Mouse (Mus musculus): ENCODE measurements at regions not wholly inside any gene's neighbourhood (a gene's known extent, or its start where the extent isn't known, plus 50 kb on each side); places are given as distances from the start of the nearest gene placed in this dataset.
A peak's percentile ranks its signal among the peaks of the same experiment; 100 is the strongest.
"Not testable (repeated sequence)": the region's sequence is repeated elsewhere in the genome, so short reads cannot be mapped to it uniquely, and the experiment has no call there.

GRCm38 (mm10) chr1:177345540-177345939, 87.5 kb upstream of the Akt3 start:
- Histone ChIP-seq H3K9me3 (no peaks in the 10 kb centered on the region), H3K27ac (no peak overlapping the region), H3K4me1 (no peaks in the 10 kb centered on the region), H3K4me3 (no peak overlapping the region), H3K36me3 (no peaks in the 10 kb centered on the region), H3K27me3 (ENCODE audit: insufficient read depth, poor library complexity, severe bottlenecking) (no peaks in the 10 kb centered on the region)
- DNase-seq (ENCODE audit: low spot score), result no peak
- 83% methylated on average over 6 of the region's 6 CpGs for WGBS

- Histone ChIP-seq H3K9me3 (no peaks in the 10 kb centered on the region), H3K4me3 (no peak overlapping the region), H3K27ac (no peak overlapping the region), H3K36me3 (no peaks in the 10 kb centered on the region), H3K4me1 (0 out of 2 replicates have a peak, but pooled peaks cover under 1% of the 10 kb centered on the region), H3K27me3 (ENCODE audit: insufficient read depth, poor library complexity, severe bottlenecking) (no peaks in the 10 kb centered on the region)
- no peak for DNase-seq (ENCODE audit: low spot score)
- WGBS, result 87% methylated on average over 4 of the region's 4 CpGs
These were observed 85.9 kb upstream of the Akt3 start for GRCm38 (mm10) chr1:177343949-177344348.

GRCm38 (mm10) chr1:177343121-177343520, 85.1 kb upstream of the Akt3 start:
- 0 out of 2 replicates have a peak, but pooled peaks cover 9% of the 10 kb centered on the region for H3K4me1 ChIP-seq

GRCm38 (mm10) chr1:177340232-177340631, 82.2 kb upstream of the Akt3 start:
- WGBS, result 72% methylated on average over 3 of the region's 3 CpGs
- DNase-seq (ENCODE audit: low spot score), result no peak
- Histone ChIP-seq H3K4me1 (0 out of 2 replicates have a peak, but pooled peaks cover 9% of the 10 kb centered on the region), H3K36me3 (no peaks in the 10 kb centered on the region), H3K27ac (no peak overlapping the region), H3K9me3 (no peaks in the 10 kb centered on the region), H3K27me3 (ENCODE audit: insufficient read depth, poor library complexity, severe bottlenecking) (no peaks in the 10 kb centered on the region), H3K4me3 (no peak overlapping the region)

More at GRCm38 (mm10) chr1:177343121-177343520, 85.1 kb upstream of the Akt3 start:
- no peaks in the 10 kb centered on the region for H3K36me3 ChIP-seq
- 69% methylated on average over 6 of the region's 6 CpGs for WGBS
- no peak overlapping the region for H3K27ac ChIP-seq
- no peak overlapping the region for H3K4me3 ChIP-seq
- no peaks in the 10 kb centered on the region for H3K27me3 ChIP-seq (ENCODE audit: insufficient read depth, poor library complexity, severe bottlenecking)
- no peaks in the 10 kb centered on the region for H3K9me3 ChIP-seq
- DNase-seq (ENCODE audit: low spot score), result no peak

- 58% methylated on average over 13 of the region's 13 CpGs for WGBS
- H3K27me3 ChIP-seq (ENCODE audit: insufficient read depth, poor library complexity, severe bottlenecking); H3K9me3 ChIP-seq; DNase-seq (ENCODE audit: low spot score); H3K4me1 ChIP-seq; H3K36me3 ChIP-seq: not testable (repeated sequence)
- H3K27ac ChIP-seq, result peak overlapping the region; percentile 88
- peak overlapping the region; percentile 64 for H3K4me3 ChIP-seq
These were observed 81.3 kb upstream of the Akt3 start for GRCm38 (mm10) chr1:177339207-177339787.

GRCm38 (mm10) chr1:177338466-177339206, 80.6 kb upstream of the Akt3 start:
- 3% methylated on average over 32 of the region's 32 CpGs for WGBS
- Histone ChIP-seq H3K27ac (peak overlapping the region; percentile 88), H3K9me3 (no peaks in the 10 kb centered on the region), H3K4me1 (0 out of 2 replicates have a peak, but pooled peaks cover 9% of the 10 kb centered on the region), H3K27me3 (ENCODE audit: insufficient read depth, poor library complexity, severe bottlenecking) (no peaks in the 10 kb centered on the region), H3K36me3 (no peaks in the 10 kb centered on the region), H3K4me3 (peak overlapping the region; percentile 64)
- DNase-seq (ENCODE audit: low spot score), result peak; percentile 80

- DNase-seq (ENCODE audit: low spot score), result no peak
- no peaks in the 10 kb centered on the region for H3K36me3 ChIP-seq
- H3K27me3 ChIP-seq (ENCODE audit: insufficient read depth, poor library complexity, severe bottlenecking), result no peaks in the 10 kb centered on the region
- H3K4me3 ChIP-seq, result no peak overlapping the region
- no peak overlapping the region for H3K27ac ChIP-seq
- 0 out of 2 replicates have a peak, but pooled peaks cover 9% of the 10 kb centered on the region for H3K4me1 ChIP-seq
- no peaks in the 10 kb centered on the region for H3K9me3 ChIP-seq
These were observed 79.8 kb upstream of the Akt3 start for GRCm38 (mm10) chr1:177337756-177338155.

- WGBS, result 75% methylated on average over 4 of the region's 4 CpGs
- no peak for DNase-seq (ENCODE audit: low spot score)
- no peaks in the 10 kb centered on the region for H3K27me3 ChIP-seq (ENCODE audit: insufficient read depth, poor library complexity, severe bottlenecking)
These were observed 79.1 kb upstream of the Akt3 start for GRCm38 (mm10) chr1:177337141-177337540.

GRCm38 (mm10) chr1:177336436-177336835, 78.4 kb upstream of the Akt3 start:
- no peak for DNase-seq (ENCODE audit: low spot score)
- no peaks in the 10 kb centered on the region for H3K36me3 ChIP-seq
- H3K27ac ChIP-seq, result no peak overlapping the region
- H3K27me3 ChIP-seq (ENCODE audit: insufficient read depth, poor library complexity, severe bottlenecking), result no peaks in the 10 kb centered on the region
- H3K4me1 ChIP-seq, result 0 out of 2 replicates have a peak, but pooled peaks cover 9% of the 10 kb centered on the region
- WGBS, result 85% methylated on average over 2 of the region's 2 CpGs
- H3K9me3 ChIP-seq, result no peaks in the 10 kb centered on the region
- no peak overlapping the region for H3K4me3 ChIP-seq

More at GRCm38 (mm10) chr1:177337141-177337540, 79.1 kb upstream of the Akt3 start:
- Histone ChIP-seq H3K4me1 (0 out of 2 replicates have a peak, but pooled peaks cover 9% of the 10 kb centered on the region), H3K36me3 (no peaks in the 10 kb centered on the region), H3K27ac (no peak overlapping the region), H3K9me3 (no peaks in the 10 kb centered on the region), H3K4me3 (no peak overlapping the region)

GRCm38 (mm10) chr1:177335961-177336360, 78.0 kb upstream of the Akt3 start:
- 0 out of 2 replicates have a peak, but pooled peaks cover 9% of the 10 kb centered on the region for H3K4me1 ChIP-seq
- WGBS, result 82% methylated on average over 6 of the region's 6 CpGs
- no peak overlapping the region for H3K4me3 ChIP-seq
- H3K36me3 ChIP-seq, result no peaks in the 10 kb centered on the region
- H3K27ac ChIP-seq, result no peak overlapping the region
- no peak for DNase-seq (ENCODE audit: low spot score)
- no peaks in the 10 kb centered on the region for H3K27me3 ChIP-seq (ENCODE audit: insufficient read depth, poor library complexity, severe bottlenecking)
- no peaks in the 10 kb centered on the region for H3K9me3 ChIP-seq

GRCm38 (mm10) chr1:177323366-177323765, 65.4 kb upstream of the Akt3 start:
- WGBS, result 55% methylated on average over 4 of the region's 4 CpGs
- Histone ChIP-seq H3K9me3 (0 out of 2 replicates have a peak, but pooled peaks cover 4% of the 10 kb centered on the region), H3K36me3 (no peaks in the 10 kb centered on the region), H3K27me3 (ENCODE audit: insufficient read depth, poor library complexity, severe bottlenecking) (no peaks in the 10 kb centered on the region), H3K4me1 (no peaks in the 10 kb centered on the region; the same call in 1 of the 2 replicates), H3K4me3 (peak overlapping the region; percentile 75), H3K27ac (no peak overlapping the region)
- DNase-seq (ENCODE audit: low spot score), result no peak

GRCm38 (mm10) chr1:177322745-177323299, 64.8 kb upstream of the Akt3 start:
- WGBS, result 1% methylated on average over 40 of the region's 40 CpGs

GRCm38 (mm10) chr1:177322307-177322685, 64.3 kb upstream of the Akt3 start:
- Histone ChIP-seq H3K27ac (peak overlapping the region; percentile 70), H3K36me3 (no peaks in the 10 kb centered on the region), H3K9me3 (0 out of 2 replicates have a peak, but pooled peaks cover 4% of the 10 kb centered on the region), H3K4me1 (no peaks in the 10 kb centered on the region; the same call in 1 of the 2 replicates), H3K4me3 (peak overlapping the region; percentile 75), H3K27me3 (ENCODE audit: insufficient read depth, poor library complexity, severe bottlenecking) (no peaks in the 10 kb centered on the region)
- WGBS, result 4% methylated on average over 6 of the region's 6 CpGs
- DNase-seq (ENCODE audit: low spot score), result no peak

More at GRCm38 (mm10) chr1:177322745-177323299, 64.8 kb upstream of the Akt3 start:
- peak overlapping the region; percentile 75 for H3K4me3 ChIP-seq
- H3K27me3 ChIP-seq (ENCODE audit: insufficient read depth, poor library complexity, severe bottlenecking), result no peaks in the 10 kb centered on the region
- no peaks in the 10 kb centered on the region for H3K36me3 ChIP-seq
- no peaks in the 10 kb centered on the region; the same call in 1 of the 2 replicates for H3K4me1 ChIP-seq
- H3K9me3 ChIP-seq, result 0 out of 2 replicates have a peak, but pooled peaks cover 4% of the 10 kb centered on the region
- peak overlapping the region; percentile 70 for H3K27ac ChIP-seq
- DNase-seq (ENCODE audit: low spot score), result no peak
